Mouse (Mus musculus) lung, postnatal 0 days (tissue): ENCODE measurements around the gene Adcy7. TPM values are rescaled to one million over a fixed set of nuclear protein-coding genes. Genes with fewer than 3 reads are reported as not detected.
A peak's percentile ranks its signal among the peaks of the same experiment; 100 is the strongest.

Experiments
- ATAC-seq: fragments of 200-750 bp; cut with Nextera tagmentation; 2 replicates; pipeline ENCODE4 v1.8.0; 2017; ENCODE audit warnings: moderate library complexity
- DNase-seq: peaks from one replicate; pipeline ENCODE4 v3.0.0-alpha.2; 2016; ENCODE audit warnings: low spot score
- H3K27ac ChIP-seq: fragments of 300-500 bp; sonication (generic); 2 replicates; pipeline ENCODE4 v1.5.1; 2014; ENCODE audit warnings: antibody characterized with exemption, mild to moderate bottlenecking, low read length, mixed read lengths
- H3K27me3 ChIP-seq: fragments of 300-500 bp; sonication (generic); replicated peaks from 2 replicates; pipeline ENCODE4 v1.6.1; 2014; ENCODE audit warnings: low read length, mixed read lengths; ENCODE audit not compliant: insufficient read depth
- H3K36me3 ChIP-seq: fragments of 300-500 bp; sonication (generic); 2 replicates; pipeline ENCODE4 v1.6.1; 2014; ENCODE audit warnings: low read length, mixed read lengths; ENCODE audit not compliant: insufficient read depth
- H3K4me1 ChIP-seq: fragments of 300-500 bp; sonication (generic); 2 replicates; pipeline ENCODE4 v1.6.1; 2014; ENCODE audit warnings: antibody characterized with exemption, low read depth, low read length, mixed read lengths; ENCODE audit not compliant: insufficient read depth
- H3K4me2 ChIP-seq: fragments of 300-500 bp; sonication (generic); replicated peaks from 2 replicates; pipeline ENCODE4 v1.6.1; 2014; ENCODE audit warnings: low read depth, mild to moderate bottlenecking, low read length, moderate library complexity, mixed read lengths
- H3K4me3 ChIP-seq: fragments of 300-500 bp; sonication (generic); 2 replicates; pipeline ENCODE4 v1.5.1; 2014; ENCODE audit warnings: low read depth, low read length
- H3K9ac ChIP-seq: fragments of 300-500 bp; sonication (generic); replicated peaks from 2 replicates; pipeline ENCODE4 v1.6.1; 2014; ENCODE audit warnings: low read depth, mild to moderate bottlenecking
- H3K9me3 ChIP-seq: fragments of 300-500 bp; sonication (generic); 2 replicates; pipeline ENCODE4 v1.6.1; 2016; ENCODE audit warnings: low read length, mixed read lengths
- CTCF ChIP-seq: IDR thresholded peaks from 2 replicates; pipeline ENCODE4 v1.5.1; 2016; ENCODE audit warnings: antibody characterized with exemption, mild to moderate bottlenecking
- EP300 ChIP-seq: IDR thresholded peaks from 2 replicates; pipeline ENCODE4 v1.6.1; 2016; ENCODE audit warnings: antibody characterized with exemption, mild to moderate bottlenecking, control low read depth
- WGBS: fragments of 180-500 bp; shearing (Covaris S2); extraction: QIAGEN DNeasy Blood & Tissue Kit; methylation state at CpG from one replicate; pipeline ENCODE4 v1.1.7; 2014; 5-methylcytosine and 5-hydroxymethylcytosine counted together
- polyA plus RNA-seq: library from polyadenylated mRNA; unstranded; fragments of >200 nt; fragmentation: Nextera tagmentation; extraction: Ambion mirVana; gene quantifications from 2 replicates; pipeline ENCODE4 v1.2.1, GENCODE M21; 2015

The Adcy7 gene
- polyA plus RNA-seq, 1 experiment from 2014 or later: 16.5 TPM

- Histone ChIP-seq H3K27me3 (no peaks in the 10 kb centered on the region), H3K4me1 (0 out of 2 replicates have a peak, but pooled peaks cover 7% of the 10 kb centered on the region), H3K9me3 (no peaks in the 10 kb centered on the region), H3K4me2 (no peak overlapping the region), H3K27ac (no peak overlapping the region), H3K9ac (no peak overlapping the region), H3K4me3 (no peak overlapping the region), H3K36me3 (no peaks in the 10 kb centered on the region; the same call in 1 of the 2 replicates)
- ATAC-seq (no peak), DNase-seq (no peak)
- TF ChIP-seq CTCF (no peak), EP300 (no peak)
- 74% methylated on average over 15 of the region's 15 CpGs for WGBS
These were observed 29.6 kb downstream of the Adcy7 start for GRCm38 (mm10) chr8:88301589-88302437.

GRCm38 (mm10) chr8:88305814-88306213 is 33.6 kb downstream of the Adcy7 start:
- H3K9me3 ChIP-seq: no peaks in the 10 kb centered on the region
- ATAC-seq: no peak
- H3K36me3 ChIP-seq: no peaks in the 10 kb centered on the region; the same call in 1 of the 2 replicates
- no peak for DNase-seq
- WGBS: 83% methylated on average over 4 of the region's 4 CpGs
- H3K27me3 ChIP-seq: no peaks in the 10 kb centered on the region
- no peak overlapping the region for H3K9ac ChIP-seq
- no peak overlapping the region for H3K4me3 ChIP-seq
- no peak overlapping the region for H3K27ac ChIP-seq
- no peak overlapping the region for H3K4me2 ChIP-seq
- H3K4me1 ChIP-seq: no peaks in the 10 kb centered on the region
- TF ChIP-seq EP300: no peak
- no peak for TF ChIP-seq CTCF

- DNase-seq (peak; percentile 29), ATAC-seq (peak; percentile 31; the same call in 1 of the 2 replicates)
- peak; percentile 74 for TF ChIP-seq CTCF
- no peak for TF ChIP-seq EP300
- Histone ChIP-seq H3K4me1 (no peaks in the 10 kb centered on the region), H3K9me3 (no peaks in the 10 kb centered on the region), H3K4me2 (no peak overlapping the region), H3K36me3 (no peaks in the 10 kb centered on the region; the same call in 1 of the 2 replicates), H3K4me3 (no peak overlapping the region), H3K27ac (no peak overlapping the region), H3K27me3 (no peaks in the 10 kb centered on the region), H3K9ac (no peak overlapping the region)
- 67% methylated on average over 14 of the region's 14 CpGs for WGBS
These were observed 34.3 kb downstream of the Adcy7 start for GRCm38 (mm10) chr8:88306511-88306910.

- no peak for DNase-seq
- Histone ChIP-seq H3K4me2 (no peak overlapping the region), H3K9ac (no peak overlapping the region), H3K9me3 (no peaks in the 10 kb centered on the region), H3K4me1 (no peaks in the 10 kb centered on the region), H3K27me3 (no peaks in the 10 kb centered on the region), H3K27ac (no peak overlapping the region), H3K4me3 (no peak overlapping the region), H3K36me3 (no peaks in the 10 kb centered on the region)
- WGBS: 75% methylated on average over 4 of the region's 4 CpGs
- no peak for ATAC-seq
- TF ChIP-seq EP300: no peak
- no peak for TF ChIP-seq CTCF
These were observed 35.5 kb downstream of the Adcy7 start for GRCm38 (mm10) chr8:88307736-88308135.

- ATAC-seq (0 out of 2 replicates have a peak, but pooled peaks have one; percentile 12), DNase-seq (no peak)
- no peak for TF ChIP-seq EP300
- TF ChIP-seq CTCF: no peak
- H3K4me2 ChIP-seq: no peak overlapping the region
- no peaks in the 10 kb centered on the region for H3K9me3 ChIP-seq
- H3K4me3 ChIP-seq: no peak overlapping the region
- 72% methylated on average over 10 of the region's 10 CpGs for WGBS
- H3K36me3 ChIP-seq: no peaks in the 10 kb centered on the region
- no peaks in the 10 kb centered on the region for H3K27me3 ChIP-seq
- H3K9ac ChIP-seq: no peak overlapping the region
- no peak overlapping the region for H3K27ac ChIP-seq
- H3K4me1 ChIP-seq: no peaks in the 10 kb centered on the region
These were observed 37.2 kb downstream of the Adcy7 start for GRCm38 (mm10) chr8:88309274-88309873.

- DNase-seq (no peak), ATAC-seq (no peak)
- H3K4me2 ChIP-seq: no peak overlapping the region
- no peak for TF ChIP-seq CTCF
- TF ChIP-seq EP300: no peak
- H3K27me3 ChIP-seq: no peaks in the 10 kb centered on the region
- H3K36me3 ChIP-seq: no peaks in the 10 kb centered on the region
- H3K9me3 ChIP-seq: no peaks in the 10 kb centered on the region
- no peak overlapping the region for H3K27ac ChIP-seq
- H3K9ac ChIP-seq: no peak overlapping the region
- H3K4me3 ChIP-seq: no peak overlapping the region
- H3K4me1 ChIP-seq: no peaks in the 10 kb centered on the region
- 90% methylated on average over 7 of the region's 7 CpGs for WGBS
These were observed 37.7 kb downstream of the Adcy7 start for GRCm38 (mm10) chr8:88309881-88310280.
